Mouse (Mus musculus) liver, adult 2 months (tissue): ENCODE measurements at regions not wholly inside any gene's neighbourhood (a gene's known extent, or its start where the extent isn't known, plus 50 kb on each side); places are given as distances from the start of the nearest gene placed in this dataset.

Experiments used
- DNase-seq: peaks from one replicate; pipeline ENCODE4 v3.0.0-alpha.2; 2011; ENCODE audit warnings: low read depth, low spot score; ENCODE audit errors: extremely low read depth
- H3K27ac ChIP-seq: fragments of 200-500 bp; replicated peaks from 2 replicates; pipeline ENCODE4 v1.5.1; 2012; ENCODE audit warnings: low read depth, mild to moderate bottlenecking, control low read depth, inconsistent platforms, low read length; ENCODE audit not compliant: insufficient read depth
- H3K27me3 ChIP-seq: fragments of 200-500 bp; 2 replicates; pipeline ENCODE4 v1.6.1; 2012; ENCODE audit warnings: mild to moderate bottlenecking, moderate library complexity, low read length, inconsistent platforms; ENCODE audit not compliant: control insufficient read depth, insufficient read depth
- H3K36me3 ChIP-seq: fragments of 200-500 bp; 2 replicates; pipeline ENCODE4 v1.6.1; 2012; ENCODE audit warnings: low read length, inconsistent platforms; ENCODE audit not compliant: control insufficient read depth, insufficient read depth
- H3K4me1 ChIP-seq: fragments of 200-500 bp; 2 replicates; pipeline ENCODE4 v1.6.1; 2011; ENCODE audit warnings: low read length; ENCODE audit not compliant: control insufficient read depth, insufficient read depth
- H3K4me3 ChIP-seq: fragments of 200-500 bp; 2 replicates; pipeline ENCODE4 v1.5.1; 2011; ENCODE audit warnings: low read depth, mild to moderate bottlenecking, control low read depth, low read length, moderate library complexity; ENCODE audit not compliant: insufficient read depth
- H3K79me2 ChIP-seq: fragments of 200-500 bp; 2 replicates; pipeline ENCODE4 v1.6.1; 2012; ENCODE audit warnings: inconsistent platforms, mild to moderate bottlenecking, low read length, moderate library complexity; ENCODE audit not compliant: control insufficient read depth, insufficient read depth
- H3K9ac ChIP-seq: fragments of 200-500 bp; 2 replicates; pipeline ENCODE4 v1.6.1; 2012; ENCODE audit warnings: low read depth, mild to moderate bottlenecking, control low read depth, inconsistent platforms, low read length
- CTCF ChIP-seq: fragments of 200-500 bp; IDR thresholded peaks from 2 replicates; pipeline ENCODE4 v1.5.1; 2011; ENCODE audit warnings: low read depth, low read length, control low read depth
- POLR2A ChIP-seq: fragments of 200-500 bp; IDR thresholded peaks from 2 replicates; pipeline ENCODE4 v1.6.1; 2011; ENCODE audit warnings: low read length, control low read depth; ENCODE audit not compliant: insufficient read depth; ENCODE audit errors: extremely low read depth
- WGBS: fragments of 180-500 bp; shearing (Covaris S2); methylation state at CpG from one replicate; pipeline ENCODE4 v1.1.7; 2018; 5-methylcytosine and 5-hydroxymethylcytosine counted together

DNA sequence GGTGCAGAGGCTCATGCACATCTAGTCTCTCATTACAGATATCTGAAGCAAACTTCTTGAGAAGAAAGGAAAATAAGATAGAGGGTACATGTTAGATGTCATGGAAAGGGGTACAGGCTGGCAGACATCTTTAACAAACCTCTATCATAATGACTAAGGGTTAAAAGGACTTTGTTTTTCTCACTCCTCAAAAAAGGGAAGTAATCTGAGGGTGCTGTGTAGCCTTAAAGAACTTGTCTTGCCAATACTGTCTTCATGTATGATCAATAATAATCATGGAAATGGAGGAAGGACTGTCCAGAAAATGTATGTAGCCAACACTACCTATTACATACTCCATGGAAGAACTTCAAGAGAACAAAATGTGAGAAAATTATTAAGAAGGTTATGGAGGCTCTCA is 400.0 kb upstream of the Mmadhc start:
- Histone ChIP-seq H3K27me3 (no peaks in the 10 kb centered on the region), H3K36me3 (no peaks in the 10 kb centered on the region), H3K4me3 (no peak overlapping the region), H3K9ac (no peak overlapping the region), H3K4me1 (no peaks in the 10 kb centered on the region), H3K79me2 (no peaks in the 10 kb centered on the region), H3K27ac (no peak overlapping the region)
- DNase-seq: no peak
- no peak for TF ChIP-seq CTCF
- TF ChIP-seq POLR2A: no peak

DNA sequence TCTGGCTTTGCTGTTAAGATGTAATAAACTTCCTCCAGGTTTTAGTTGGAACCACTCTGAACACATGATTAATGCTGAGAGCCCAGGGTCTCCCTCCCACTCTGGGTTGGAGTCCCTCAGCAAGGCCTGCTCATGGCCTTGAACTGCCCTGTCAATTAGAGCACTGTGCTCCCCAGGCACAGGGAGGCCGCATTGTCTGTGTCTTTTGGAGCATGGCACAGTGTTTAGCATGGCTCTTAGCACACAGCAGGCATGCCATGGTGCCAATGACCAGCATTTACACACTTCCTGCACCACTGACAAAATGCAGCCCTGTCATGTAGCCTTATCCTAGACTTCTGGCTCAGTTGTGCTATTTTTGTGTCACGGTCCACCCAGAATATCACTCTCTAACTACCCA is 398.2 kb upstream of the Mmadhc start:
- no peak overlapping the region for H3K9ac ChIP-seq
- H3K36me3 ChIP-seq: no peaks in the 10 kb centered on the region
- H3K79me2 ChIP-seq: no peaks in the 10 kb centered on the region
- H3K27ac ChIP-seq: no peak overlapping the region
- TF ChIP-seq CTCF (no peak), POLR2A (no peak)
- H3K4me1 ChIP-seq: no peaks in the 10 kb centered on the region; the same call in 1 of the 2 replicates
- no peak overlapping the region for H3K4me3 ChIP-seq
- H3K27me3 ChIP-seq: no peaks in the 10 kb centered on the region
- DNase-seq: no peak
- 97% methylated on average over 2 of the region's 2 CpGs for WGBS

DNA sequence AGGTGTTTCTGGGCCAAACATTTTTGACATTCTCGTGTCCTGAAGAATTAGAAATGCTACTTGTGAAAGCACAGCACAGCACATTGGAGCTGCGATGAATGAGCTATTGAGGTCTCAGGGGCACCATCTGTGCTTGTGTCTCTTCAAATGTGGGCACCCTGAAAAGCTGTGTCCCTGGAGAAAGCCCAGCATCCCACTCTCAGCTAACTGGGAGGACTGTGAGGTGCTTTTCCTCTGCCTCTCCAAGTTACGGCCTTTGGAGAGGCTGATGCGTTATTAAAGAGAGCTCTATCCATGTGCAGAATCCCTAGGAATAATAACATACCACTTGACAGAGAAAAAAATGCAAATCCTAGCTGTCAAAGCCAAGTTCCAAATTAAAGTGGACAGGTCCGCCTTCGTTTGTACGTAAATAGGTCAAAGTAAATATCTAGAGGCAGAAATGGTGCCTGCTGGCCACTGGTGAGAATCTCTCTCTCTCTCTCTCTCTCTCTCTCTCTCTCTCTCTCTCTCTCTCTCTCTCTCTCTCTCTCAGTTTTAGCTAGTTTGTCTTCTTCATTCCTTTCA is 397.3 kb upstream of the Mmadhc start:
- WGBS: 87% methylated on average over 7 of the region's 7 CpGs
- no peak for DNase-seq
- Histone ChIP-seq H3K27ac (no peak overlapping the region), H3K79me2 (no peaks in the 10 kb centered on the region), H3K4me1 (no peaks in the 10 kb centered on the region; the same call in 1 of the 2 replicates), H3K9ac (no peak overlapping the region), H3K27me3 (no peaks in the 10 kb centered on the region), H3K36me3 (no peaks in the 10 kb centered on the region), H3K4me3 (no peak overlapping the region)
- TF ChIP-seq CTCF (no peak), POLR2A (no peak)

DNA sequence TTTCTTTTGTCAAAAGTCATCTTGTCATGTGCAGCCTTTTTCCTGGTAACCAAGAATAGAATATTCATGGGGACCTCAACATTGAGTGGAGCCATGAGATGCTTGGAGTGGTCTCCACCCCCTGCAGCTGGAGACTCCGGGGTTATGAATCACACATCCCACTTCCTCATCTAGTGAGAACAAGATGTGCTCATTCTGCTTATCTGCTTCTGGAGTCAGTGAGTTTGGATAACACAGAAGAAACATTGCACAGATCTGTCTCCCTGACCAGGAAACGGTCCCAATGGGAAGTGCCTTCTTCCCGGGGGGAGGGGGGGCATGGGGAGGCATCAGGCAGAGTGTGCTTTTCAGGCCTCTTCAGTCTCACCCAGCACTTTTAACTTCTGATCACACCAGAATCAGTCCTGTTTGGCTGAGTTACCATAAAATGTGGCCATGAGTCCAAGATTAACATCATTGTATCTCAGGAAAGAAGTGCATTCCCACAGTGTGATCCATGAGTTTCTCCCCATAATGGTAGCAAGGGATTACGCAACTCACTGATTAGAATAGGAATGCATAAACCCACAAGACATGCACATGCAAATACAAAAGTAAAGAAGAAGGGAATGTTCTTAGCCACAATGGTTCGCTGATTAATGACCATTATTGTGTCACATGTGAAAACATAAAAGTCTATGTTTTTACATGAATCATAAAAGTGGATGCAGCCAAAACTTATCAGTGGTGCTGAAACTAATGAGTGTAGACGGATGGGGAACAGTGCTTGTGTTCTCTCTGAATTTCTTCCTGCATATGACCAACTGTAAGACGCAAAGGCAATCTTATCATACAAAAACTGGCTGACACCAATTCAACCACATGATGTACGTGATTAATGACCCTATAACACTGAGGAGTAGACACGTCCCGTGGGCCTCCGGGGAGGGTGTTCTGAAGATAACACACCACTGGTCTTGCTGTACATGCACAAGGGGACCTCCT is 393.8 kb upstream of the Mmadhc start:
- peak; percentile 45 for DNase-seq
- TF ChIP-seq POLR2A: no peak
- TF ChIP-seq CTCF: no peak
- Histone ChIP-seq H3K79me2 (no peaks in the 10 kb centered on the region), H3K27ac (no peak overlapping the region), H3K9ac (no peak overlapping the region), H3K27me3 (no peaks in the 10 kb centered on the region), H3K36me3 (no peaks in the 10 kb centered on the region), H3K4me3 (no peak overlapping the region), H3K4me1 (peaks cover 2% of the 10 kb centered on the region; the same call in 1 of the 2 replicates)
- WGBS: 77% methylated on average over 11 of the region's 11 CpGs

DNA sequence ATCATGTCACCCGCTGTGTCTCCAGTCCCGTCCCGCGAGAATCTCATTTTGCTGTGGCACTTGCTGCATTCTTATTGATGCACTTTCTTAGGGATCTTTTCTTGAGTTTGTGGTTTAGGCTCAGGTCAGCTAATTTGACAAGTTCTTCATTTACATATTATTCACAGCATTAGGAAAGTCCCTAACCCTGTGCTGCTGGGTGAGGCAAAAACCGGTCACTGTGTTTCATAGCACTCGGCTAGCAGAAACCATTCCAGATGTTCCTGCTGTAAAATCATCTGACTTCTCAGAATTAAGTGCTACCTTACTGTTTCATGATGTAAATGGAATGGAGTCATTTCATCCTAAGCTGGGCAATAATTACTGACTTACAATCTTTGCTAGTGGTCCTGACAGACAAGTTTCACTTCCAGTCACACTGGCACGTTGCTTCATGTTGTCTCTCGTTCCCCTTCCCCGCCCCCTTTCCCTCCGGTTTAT is 391.1 kb upstream of the Mmadhc start:
- Histone ChIP-seq H3K27me3 (no peaks in the 10 kb centered on the region), H3K9ac (no peak overlapping the region), H3K4me3 (no peak overlapping the region), H3K4me1 (peaks cover 2% of the 10 kb centered on the region; the same call in 1 of the 2 replicates), H3K27ac (no peak overlapping the region), H3K36me3 (no peaks in the 10 kb centered on the region), H3K79me2 (no peaks in the 10 kb centered on the region)
- no peak for TF ChIP-seq POLR2A
- no peak for TF ChIP-seq CTCF
- no peak for DNase-seq
- WGBS: 81% methylated on average over 10 of the region's 10 CpGs
